Mouse (Mus musculus) megakaryocyte, embryonic 14.5 days (primary cell): ENCODE results near the gene Gtf2h2.

Experiments used
- FLI1 ChIP-seq: IDR thresholded peaks from 2 replicates; pipeline ENCODE4 v1.6.1; 2012; ENCODE audit warnings: low read length, inconsistent platforms, mixed read lengths
- GATA1 ChIP-seq: IDR thresholded peaks from 3 replicates; pipeline ENCODE4 v1.6.1; 2012; ENCODE audit warnings: mixed read lengths, low read length, inconsistent platforms, borderline replicate concordance

DNA sequence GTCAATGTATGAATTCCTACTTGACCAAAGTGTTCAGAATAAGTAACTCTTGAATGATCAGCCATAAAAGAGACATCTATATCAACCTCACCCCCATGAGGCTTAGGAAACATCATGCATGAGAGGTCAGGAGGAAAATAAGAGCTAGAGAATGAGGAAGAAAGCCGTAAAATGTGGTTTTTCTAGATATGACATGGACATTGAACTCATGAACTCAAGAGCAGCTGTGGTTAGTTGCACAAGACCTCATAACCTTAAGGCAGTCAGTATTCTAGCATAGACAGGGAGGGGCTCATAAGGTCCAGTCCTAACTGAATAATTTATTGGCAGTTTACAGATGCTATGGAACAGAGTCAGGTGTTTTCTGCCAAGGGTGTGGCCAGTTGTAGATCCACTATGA is 42.9 kb downstream of the Gtf2h2 start:
- TF ChIP-seq GATA1 (no peak), FLI1 (no peak)
